Mouse (Mus musculus) stomach, embryonic 16.5 days (tissue): ENCODE measurements around the gene Acss1. TPM values are rescaled to one million over a fixed set of nuclear protein-coding genes. Genes with fewer than 3 reads are reported as not detected.

Experiments
- ATAC-seq: fragments of 200-750 bp; cut with Nextera tagmentation; 2 replicates; pipeline ENCODE4 v1.8.0; 2017; ENCODE audit warnings: moderate number of reproducible peaks, moderate TSS enrichment; ENCODE audit not compliant: insufficient read depth, low FRiP score
- H3K27ac ChIP-seq: fragments of 300-500 bp; sonication (generic); 2 replicates; pipeline ENCODE4 v1.5.1; 2014; ENCODE audit warnings: low read length
- H3K27me3 ChIP-seq: fragments of 300-500 bp; sonication (generic); 2 replicates; pipeline ENCODE4 v1.6.1; 2014; ENCODE audit warnings: low read length, control low read depth, mixed read lengths; ENCODE audit not compliant: control insufficient read depth, insufficient read depth
- H3K36me3 ChIP-seq: fragments of 300-500 bp; sonication (generic); 2 replicates; pipeline ENCODE4 v1.6.1; 2014; ENCODE audit warnings: low read length; ENCODE audit not compliant: control insufficient read depth, insufficient read depth
- H3K4me1 ChIP-seq: fragments of 300-500 bp; sonication (generic); 2 replicates; pipeline ENCODE4 v1.6.1; 2014; ENCODE audit warnings: low read length, control low read depth, mixed read lengths; ENCODE audit not compliant: control insufficient read depth, insufficient read depth
- H3K4me2 ChIP-seq: fragments of 300-500 bp; sonication (generic); 2 replicates; pipeline ENCODE4 v1.6.1; 2014; ENCODE audit warnings: low read depth, low read length, mixed read lengths
- H3K4me3 ChIP-seq: fragments of 300-500 bp; sonication (generic); replicated peaks from 2 replicates; pipeline ENCODE4 v1.5.1; 2014; ENCODE audit warnings: mild to moderate bottlenecking, low read length
- H3K9ac ChIP-seq: fragments of 300-500 bp; sonication (generic); 2 replicates; pipeline ENCODE4 v1.6.1; 2014; ENCODE audit warnings: low read length
- H3K9me3 ChIP-seq: fragments of 300-500 bp; sonication (generic); replicated peaks from 2 replicates; pipeline ENCODE4 v1.6.1; 2016; ENCODE audit warnings: low read length, control low read depth; ENCODE audit not compliant: control insufficient read depth
- WGBS: fragments of 180-500 bp; shearing (Covaris S2); extraction: QIAGEN DNeasy Blood & Tissue Kit; methylation state at CpG from one replicate; pipeline ENCODE4 v1.1.7; 2014; 5-methylcytosine and 5-hydroxymethylcytosine counted together
- polyA plus RNA-seq: library from polyadenylated mRNA; unstranded; fragments of >200 nt; fragmentation: Nextera tagmentation; extraction: Ambion mirVana; gene quantifications from 2 replicates; pipeline ENCODE4 v1.2.1, GENCODE M21; 2015

Gene Acss1
- polyA plus RNA-seq, 1 experiment from 2014 or later = 42.0 TPM

GRCm38 (mm10) chr2:150648300-150648895 lies 19.9 kb downstream of the Acss1 start:
- Histone ChIP-seq H3K4me3 (no peak overlapping the region), H3K4me1 (peaks cover 4% of the 10 kb centered on the region), H3K27ac (no peak overlapping the region), H3K27me3 (no peaks in the 10 kb centered on the region), H3K9ac (no peak overlapping the region), H3K4me2 (no peak overlapping the region), H3K36me3 (no peaks in the 10 kb centered on the region), H3K9me3 (no peaks in the 10 kb centered on the region)
- no peak for ATAC-seq
- WGBS = 55% methylated on average over 13 of the region's 13 CpGs

GRCm38 (mm10) chr2:150647681-150648299 lies 20.5 kb downstream of the Acss1 start:
- WGBS = 74% methylated on average over 14 of the region's 14 CpGs
- Histone ChIP-seq H3K4me3 (no peak overlapping the region), H3K4me1 (peaks cover 4% of the 10 kb centered on the region), H3K9ac (no peak overlapping the region), H3K27me3 (no peaks in the 10 kb centered on the region), H3K27ac (no peak overlapping the region), H3K9me3 (no peaks in the 10 kb centered on the region), H3K4me2 (no peak overlapping the region), H3K36me3 (no peaks in the 10 kb centered on the region)
- no peak for ATAC-seq

- WGBS = 66% methylated on average over 8 of the region's 8 CpGs
- H3K27me3 ChIP-seq = no peaks in the 10 kb centered on the region
- no peaks in the 10 kb centered on the region for H3K36me3 ChIP-seq
- ATAC-seq = no peak
- H3K4me1 ChIP-seq = peaks cover 4% of the 10 kb centered on the region
- H3K27ac ChIP-seq = no peak overlapping the region
- no peak overlapping the region for H3K9ac ChIP-seq
- no peak overlapping the region for H3K4me3 ChIP-seq
- H3K9me3 ChIP-seq = no peaks in the 10 kb centered on the region
- H3K4me2 ChIP-seq = no peak overlapping the region
These were observed 21.7 kb downstream of the Acss1 start for GRCm38 (mm10) chr2:150646411-150647121.

GRCm38 (mm10) chr2:150645225-150645624 lies 23.1 kb downstream of the Acss1 start:
- ATAC-seq = no peak

GRCm38 (mm10) chr2:150643726-150644415 lies 24.4 kb downstream of the Acss1 start:
- Histone ChIP-seq H3K9ac (no peak overlapping the region), H3K9me3 (no peaks in the 10 kb centered on the region), H3K4me2 (no peak overlapping the region), H3K27ac (no peak overlapping the region), H3K27me3 (no peaks in the 10 kb centered on the region), H3K4me3 (no peak overlapping the region), H3K4me1 (peaks cover 4% of the 10 kb centered on the region; the same call in 1 of the 2 replicates), H3K36me3 (no peaks in the 10 kb centered on the region)
- 75% methylated on average over 8 of the region's 8 CpGs for whole genome bisulfite sequencing
- ATAC-seq = peak; percentile 76

More at GRCm38 (mm10) chr2:150645225-150645624, 23.1 kb downstream of the Acss1 start:
- 88% methylated on average over 4 of the region's 4 CpGs for WGBS
- H3K4me1 ChIP-seq = peaks cover 4% of the 10 kb centered on the region; the same call in 1 of the 2 replicates
- H3K4me2 ChIP-seq = no peak overlapping the region
- no peak overlapping the region for H3K9ac ChIP-seq
- no peak overlapping the region for H3K4me3 ChIP-seq
- H3K27ac ChIP-seq = no peak overlapping the region
- no peaks in the 10 kb centered on the region for H3K36me3 ChIP-seq
- H3K9me3 ChIP-seq = no peaks in the 10 kb centered on the region
- H3K27me3 ChIP-seq = no peaks in the 10 kb centered on the region

- no peak overlapping the region for H3K27ac ChIP-seq
- no peak overlapping the region for H3K4me2 ChIP-seq
- H3K9me3 ChIP-seq = no peaks in the 10 kb centered on the region
- H3K4me3 ChIP-seq = no peak overlapping the region
- no peaks in the 10 kb centered on the region for H3K4me1 ChIP-seq
- ATAC-seq = no peak
- H3K36me3 ChIP-seq = no peaks in the 10 kb centered on the region
- H3K27me3 ChIP-seq = no peaks in the 10 kb centered on the region
- 67% methylated on average over 1 of the region's 1 CpGs for WGBS
- no peak overlapping the region for H3K9ac ChIP-seq
These were observed 25.1 kb downstream of the Acss1 start for GRCm38 (mm10) chr2:150643166-150643565.

GRCm38 (mm10) chr2:150638370-150638733 lies 29.9 kb downstream of the Acss1 start:
- ATAC-seq = no peak
- no peak overlapping the region for H3K4me3 ChIP-seq
- no peaks in the 10 kb centered on the region for H3K9me3 ChIP-seq
- no peaks in the 10 kb centered on the region for H3K4me1 ChIP-seq
- H3K27ac ChIP-seq = no peak overlapping the region
- no peak overlapping the region for H3K9ac ChIP-seq
- no peaks in the 10 kb centered on the region for H3K36me3 ChIP-seq
- no peaks in the 10 kb centered on the region for H3K27me3 ChIP-seq
- H3K4me2 ChIP-seq = no peak overlapping the region
- 58% methylated on average over 2 of the region's 2 CpGs for WGBS

GRCm38 (mm10) chr2:150637702-150638369 lies 30.5 kb downstream of the Acss1 start:
- Histone ChIP-seq H3K27me3 (no peaks in the 10 kb centered on the region), H3K4me1 (no peaks in the 10 kb centered on the region), H3K4me3 (no peak overlapping the region), H3K9ac (no peak overlapping the region), H3K36me3 (no peaks in the 10 kb centered on the region), H3K27ac (no peak overlapping the region), H3K4me2 (no peak overlapping the region), H3K9me3 (no peaks in the 10 kb centered on the region)
- ATAC-seq = no peak
- WGBS = 66% methylated on average over 6 of the region's 6 CpGs
